Mouse (Mus musculus): Measurements from ENCODE around the gene Depdc1b.

The Depdc1b gene

GRCm38 (mm10) chr13:108317414-108317813 is 1.3 kb downstream of the Depdc1b start:
- DNase-seq (ENCODE audit: low spot score in 2 of 2) = no peak

GRCm38 (mm10) chr13:108319028-108319427 is 2.9 kb downstream of the Depdc1b start:
- no peak for DNase-seq (ENCODE audit: low spot score in 2 of 2)

- no peak for DNase-seq (ENCODE audit: low spot score in 2 of 2)
Measured at GRCm38 (mm10) chr13:108320216-108320615, 4.1 kb downstream of the Depdc1b start.

DNA sequence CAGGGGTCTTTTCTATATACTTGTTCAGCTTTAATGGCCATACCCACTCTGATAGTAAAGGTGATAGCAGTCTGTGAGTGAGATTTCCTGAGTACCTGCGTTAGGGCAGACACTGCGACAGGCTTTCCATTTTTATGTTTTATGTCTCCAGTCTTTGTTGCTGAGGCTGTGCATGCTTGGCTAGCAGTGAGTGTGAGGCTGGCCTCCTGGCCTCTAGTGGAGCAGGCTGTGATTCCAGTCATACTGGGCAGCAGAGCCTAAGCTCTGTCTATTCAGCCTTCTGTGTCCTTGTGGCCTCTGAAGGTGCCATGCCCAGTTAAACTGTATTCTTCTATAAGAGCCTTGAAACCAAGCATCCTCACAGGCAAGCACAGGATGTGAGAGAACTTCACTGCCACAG is 6.3 kb downstream of the Depdc1b start:
- no peak for DNase-seq (ENCODE audit: low spot score in 2 of 2)

DNA sequence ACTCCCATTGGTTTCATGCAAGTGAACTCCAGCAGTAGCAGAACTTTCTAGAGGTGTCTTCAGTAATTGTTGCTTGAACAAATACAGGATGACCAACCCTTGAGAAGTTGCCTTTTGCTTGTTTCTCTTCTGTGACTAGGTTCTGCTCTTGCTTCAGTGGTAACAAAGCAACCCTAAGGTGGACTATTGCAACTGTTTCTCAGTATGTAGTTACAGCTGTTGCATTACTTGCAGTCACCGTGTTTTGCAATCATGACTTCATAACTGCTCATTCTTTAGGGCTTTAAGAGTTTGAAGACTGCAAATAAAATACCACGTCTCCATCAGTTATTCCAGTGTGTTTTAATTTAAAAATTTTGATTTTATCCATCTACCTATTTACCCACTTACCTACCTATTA is 7.2 kb downstream of the Depdc1b start:
- no peak for DNase-seq (ENCODE audit: low spot score in 2 of 2)

GRCm38 (mm10) chr13:108323866-108324829 is 8.0 kb downstream of the Depdc1b start:
- no peak for DNase-seq (ENCODE audit: low spot score in 2 of 2)

DNA sequence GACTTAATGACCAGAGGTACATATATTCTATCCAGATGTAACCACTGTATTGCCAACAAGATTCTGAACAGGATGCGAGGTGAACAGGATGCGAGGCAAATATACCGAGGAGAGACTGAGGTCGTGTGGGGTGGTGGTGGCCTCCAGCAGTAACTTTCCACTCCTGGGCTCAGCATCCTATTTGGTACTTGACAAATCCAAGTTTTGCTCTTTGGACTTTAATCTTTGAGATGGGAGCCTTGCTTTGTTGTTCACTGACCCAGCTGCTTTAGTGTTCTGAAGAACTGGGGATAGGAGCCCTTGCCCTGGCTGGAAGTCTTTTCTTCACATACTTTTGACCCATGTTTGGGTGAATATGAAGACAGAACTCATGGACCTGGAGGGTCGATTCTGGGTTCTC is 9.7 kb downstream of the Depdc1b start:
- DNase-seq (ENCODE audit: low spot score in 2 of 2) = no peak

- no peak for DNase-seq (ENCODE audit: low spot score in 2 of 2)
Measured at GRCm38 (mm10) chr13:108326351-108326750, 10.2 kb downstream of the Depdc1b start.

- DNase-seq (ENCODE audit: low spot score in 2 of 2) = no peak
Measured at GRCm38 (mm10) chr13:108327047-108327446, 10.9 kb downstream of the Depdc1b start.

DNA sequence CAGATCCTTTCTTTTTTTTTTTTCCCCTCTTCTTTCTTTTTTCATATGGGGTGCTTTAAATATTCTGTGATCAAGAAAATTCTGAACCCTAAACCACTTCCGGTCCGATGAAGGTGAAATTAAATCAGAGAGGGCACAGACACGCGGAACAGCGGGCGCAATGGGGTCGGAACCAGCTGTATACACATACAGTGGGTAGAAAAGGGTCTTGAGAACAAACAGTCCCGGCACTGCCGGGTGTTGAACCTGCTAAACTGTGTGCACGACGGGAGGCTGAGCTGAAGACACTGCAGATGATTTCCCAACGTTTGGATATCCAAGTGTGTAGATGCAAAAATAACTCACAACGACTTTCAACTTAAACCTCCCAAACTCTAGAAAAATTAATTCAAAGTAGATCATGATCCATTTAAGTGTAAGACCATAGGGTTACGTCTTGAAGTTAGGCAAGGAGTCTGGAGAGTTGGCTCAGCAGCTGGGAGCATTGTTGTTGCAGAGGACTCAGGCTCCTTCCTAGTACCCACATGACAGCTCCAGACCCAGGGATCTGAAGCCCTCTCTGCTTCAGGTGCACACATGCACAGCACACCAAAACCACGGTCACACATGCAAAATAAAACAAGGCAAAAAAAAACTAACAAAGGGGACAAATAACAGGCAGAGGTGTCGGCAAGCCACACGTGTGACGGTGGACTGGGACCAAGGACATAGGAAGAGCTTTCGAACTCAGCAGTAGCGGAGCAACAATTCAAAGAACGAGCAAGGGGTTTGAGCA is 12.5 kb downstream of the Depdc1b start:
- DNase-seq (ENCODE audit: low spot score in 2 of 2) = no peak

GRCm38 (mm10) chr13:108329693-108330092 is 13.6 kb downstream of the Depdc1b start:
- no peak for DNase-seq (ENCODE audit: low spot score in 2 of 2)

DNA sequence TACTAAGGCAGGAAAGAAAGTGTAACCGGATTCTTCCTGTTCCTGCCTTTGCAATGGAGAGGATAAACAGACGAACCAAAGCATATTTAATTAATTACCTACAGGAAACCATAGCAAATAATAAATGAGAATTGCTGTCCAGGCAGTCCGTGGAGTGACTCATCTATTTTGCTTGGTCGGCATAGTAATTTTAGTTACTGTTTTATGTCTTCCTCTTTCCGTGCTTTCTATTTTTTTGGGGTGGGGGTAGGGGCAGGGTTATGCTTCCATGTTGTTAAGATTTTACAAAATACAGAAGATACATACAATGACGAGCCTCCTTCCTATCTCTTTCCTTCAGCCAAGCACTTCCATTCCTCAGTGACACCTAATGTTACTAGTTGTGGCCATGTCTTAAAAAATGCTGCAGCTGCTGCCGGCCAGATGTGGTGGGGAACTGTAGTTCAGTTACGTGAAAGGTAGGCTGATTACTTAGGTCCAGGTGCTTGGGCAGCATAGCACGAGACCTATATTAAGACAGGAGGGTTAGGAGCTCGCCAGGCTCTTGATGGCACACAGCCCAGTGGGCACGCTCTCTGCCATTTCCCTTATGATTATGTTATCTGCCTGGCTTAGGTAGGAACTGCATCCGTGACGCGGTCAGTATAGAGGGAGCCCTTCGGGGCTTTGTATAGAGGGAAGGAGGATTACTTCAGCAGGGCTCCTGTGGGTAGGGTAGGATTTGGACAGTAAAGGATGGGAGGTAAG is 19.3 kb downstream of the Depdc1b start:
- DNase-seq (ENCODE audit: low spot score in 2 of 2) = no peak

GRCm38 (mm10) chr13:108336192-108336591 is 20.1 kb downstream of the Depdc1b start:
- DNase-seq (ENCODE audit: low spot score in 2 of 2) = no peak

- DNase-seq (ENCODE audit: low spot score in 2 of 2) = no peak
Measured at GRCm38 (mm10) chr13:108337340-108337739, 21.2 kb downstream of the Depdc1b start.

DNA sequence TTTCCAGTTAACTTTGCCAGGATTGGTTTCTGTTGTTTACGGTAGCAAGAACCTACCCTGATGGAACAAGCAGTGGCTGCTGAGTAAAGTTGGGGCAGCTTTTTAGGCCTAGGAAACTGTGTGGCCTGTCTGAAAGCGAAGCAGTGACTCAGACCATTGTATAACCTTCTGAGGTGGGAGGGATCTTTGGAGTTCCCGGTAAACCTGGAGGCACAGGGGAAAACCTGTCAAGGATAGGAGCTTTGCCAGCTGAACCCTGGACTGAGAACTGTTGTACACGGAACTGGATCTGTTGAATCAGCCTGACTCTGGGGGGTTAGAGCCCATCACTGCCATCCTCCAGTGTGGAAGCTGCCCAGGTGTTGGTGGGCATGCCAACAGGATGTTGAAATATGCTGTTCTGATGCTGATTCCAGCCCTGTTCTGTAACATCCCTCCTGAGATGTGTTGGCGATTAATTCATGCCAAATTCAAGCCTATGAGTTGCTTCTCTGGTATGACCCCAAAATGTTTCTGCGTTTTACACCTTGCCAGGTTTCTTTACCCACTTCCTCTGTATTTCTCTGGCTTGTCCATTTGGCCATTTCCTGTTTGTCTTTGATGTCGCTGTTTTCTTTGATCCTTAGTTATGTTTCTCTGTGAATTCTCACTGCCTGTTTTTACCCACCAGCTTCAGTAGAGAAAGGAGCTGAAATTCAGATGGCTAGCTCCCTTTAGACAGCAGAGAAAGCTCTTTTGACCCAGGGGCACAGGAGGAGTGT is 22.1 kb downstream of the Depdc1b start:
- DNase-seq (ENCODE audit: low spot score in 2 of 2) = no peak

- DNase-seq (ENCODE audit: low spot score in 2 of 2) = no peak
Measured at GRCm38 (mm10) chr13:108339907-108340596, 23.9 kb downstream of the Depdc1b start.

DNA sequence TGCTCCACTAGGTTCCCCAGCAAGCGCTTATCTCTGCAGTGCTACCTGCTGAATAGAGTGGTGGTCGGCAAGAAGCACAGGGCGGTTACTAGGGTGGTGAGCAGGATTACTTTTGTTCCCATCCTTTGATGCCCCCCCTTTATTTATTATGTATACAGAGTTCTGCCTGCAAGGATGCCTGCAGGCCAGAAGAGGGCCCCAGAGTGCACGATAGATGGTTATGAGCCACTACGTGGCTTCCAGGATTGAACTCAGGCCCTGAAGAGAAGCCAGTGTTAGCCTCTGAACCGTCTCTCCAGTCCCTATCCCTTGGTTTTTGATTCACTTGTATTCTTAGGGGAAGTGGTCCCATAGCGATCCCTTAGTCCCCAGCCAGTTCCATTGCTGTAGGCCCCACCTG is 25.5 kb downstream of the Depdc1b start:
- no peak for DNase-seq (ENCODE audit: low spot score in 2 of 2)

GRCm38 (mm10) chr13:108345756-108346155 is 29.6 kb downstream of the Depdc1b start:
- no peak for DNase-seq (ENCODE audit: low spot score in 2 of 2)

DNA sequence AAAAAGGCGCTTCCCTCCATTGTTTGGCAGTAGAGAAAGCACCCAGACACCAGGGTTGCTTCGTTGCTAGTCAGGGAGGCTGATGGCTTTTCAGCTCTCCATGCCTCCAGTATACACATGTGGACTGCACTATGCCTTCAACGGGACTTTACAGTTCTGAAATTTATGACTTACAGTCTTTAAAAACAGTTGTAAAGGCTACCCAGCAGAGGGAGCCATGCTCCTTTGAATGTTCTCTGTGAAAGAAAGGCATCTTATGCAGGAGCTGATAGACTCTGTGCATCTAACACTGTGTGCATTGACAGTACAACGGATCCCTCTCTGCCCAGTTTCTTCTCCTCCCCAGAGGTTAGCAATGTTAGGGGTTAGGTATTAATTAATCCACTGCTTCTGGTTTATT is 30.9 kb downstream of the Depdc1b start:
- peak; percentile 35 to 51 for DNase-seq (ENCODE audit: low spot score in 2 of 2)

GRCm38 (mm10) chr13:108349624-108350023 is 33.5 kb downstream of the Depdc1b start:
- peak; percentile 28 to 57 for DNase-seq (ENCODE audit: low spot score in 2 of 2)

DNA sequence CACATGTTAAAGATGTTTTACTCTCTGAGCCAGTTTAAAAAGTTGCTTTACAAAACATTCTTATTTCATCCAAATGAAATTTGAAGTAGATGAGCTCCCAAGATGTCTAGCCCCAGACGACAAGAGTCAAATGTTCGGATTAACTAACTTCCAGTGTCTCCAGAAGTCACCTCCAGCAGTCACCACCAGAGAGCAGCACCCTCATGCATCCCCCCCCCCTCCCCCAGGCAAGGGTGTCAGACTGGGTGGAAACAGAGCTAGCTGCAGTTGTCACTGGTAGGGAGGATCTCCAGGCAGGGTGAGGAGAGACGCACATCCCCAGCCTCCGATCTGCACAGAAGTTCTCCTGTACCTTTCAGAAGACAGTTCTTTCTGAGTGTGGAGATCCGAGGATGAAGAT is 37.6 kb downstream of the Depdc1b start:
- no peak for DNase-seq (ENCODE audit: low spot score in 2 of 2)

Measured in cerebellum, postnatal 4 days (tissue).